Mouse (Mus musculus) kidney, embryonic 15.5 days (tissue): ENCODE measurements around the gene Hist1h4f. TPM values are rescaled to one million over a fixed set of nuclear protein-coding genes. Genes with fewer than 3 reads are reported as not detected.
"Not testable (repeated sequence)": the region's sequence is repeated elsewhere in the genome, so short reads cannot be mapped to it uniquely, and the experiment has no call there.

Source experiments
- ATAC-seq: fragments of 200-750 bp; cut with Nextera tagmentation; replicated peaks from 2 replicates; pipeline ENCODE4 v1.8.0; 2017; ENCODE audit warnings: moderate TSS enrichment; ENCODE audit not compliant: low FRiP score
- H3K27ac ChIP-seq: fragments of 300-500 bp; sonication (generic); 2 replicates; pipeline ENCODE4 v1.5.1; 2015; ENCODE audit warnings: mild to moderate bottlenecking, inconsistent platforms
- H3K27me3 ChIP-seq: fragments of 300-500 bp; sonication (generic); 2 replicates; pipeline ENCODE4 v1.6.1; 2015; ENCODE audit warnings: inconsistent platforms
- H3K36me3 ChIP-seq: fragments of 300-500 bp; sonication (generic); 2 replicates; pipeline ENCODE4 v1.6.1; 2015; ENCODE audit warnings: inconsistent platforms
- H3K4me1 ChIP-seq: fragments of 300-500 bp; sonication (generic); 2 replicates; pipeline ENCODE4 v1.6.1; 2015; ENCODE audit warnings: inconsistent platforms
- H3K4me2 ChIP-seq: fragments of 300-500 bp; sonication (generic); 2 replicates; pipeline ENCODE4 v1.6.1; 2015; ENCODE audit warnings: moderate library complexity, mild to moderate bottlenecking, inconsistent platforms
- H3K4me3 ChIP-seq: fragments of 300-500 bp; sonication (generic); replicated peaks from 2 replicates; pipeline ENCODE4 v1.5.1; 2015; ENCODE audit warnings: mild to moderate bottlenecking, inconsistent platforms
- H3K9ac ChIP-seq: fragments of 300-500 bp; sonication (generic); 2 replicates; pipeline ENCODE4 v1.6.1; 2015; ENCODE audit warnings: mild to moderate bottlenecking, inconsistent platforms
- H3K9me3 ChIP-seq: fragments of 300-500 bp; sonication (generic); replicated peaks from 2 replicates; pipeline ENCODE4 v1.6.1; 2016; ENCODE audit warnings: inconsistent platforms
- WGBS: fragments of 180-500 bp; shearing (Covaris S2); methylation state at CpG from one replicate; pipeline ENCODE4 v1.1.7; 2015; ENCODE audit warnings: mixed read lengths; 5-methylcytosine and 5-hydroxymethylcytosine counted together
- polyA plus RNA-seq: library from polyadenylated mRNA; unstranded; fragments of >200 nt; fragmentation: Nextera tagmentation; extraction: Ambion mirVana; gene quantifications from 2 replicates; pipeline ENCODE4 v1.2.1, GENCODE M21; 2015

The Hist1h4f gene
- polyA plus RNA-seq, 1 experiment from 2014 or later: 0.96 TPM

GRCm38 (mm10) chr13:23585029-23585441, 33.6 kb upstream of the Hist1h4f start:
- Histone ChIP-seq H3K4me2 (peak overlapping the region; percentile 59), H3K9me3 (no peaks in the 10 kb centered on the region), H3K36me3 (no peaks in the 10 kb centered on the region), H3K27me3 (no peaks in the 10 kb centered on the region), H3K27ac (peak overlapping the region; percentile 98), H3K4me1 (peaks cover 32% of the 10 kb centered on the region), H3K4me3 (peak overlapping the region; percentile 49), H3K9ac (peak overlapping the region; percentile 57)
- ATAC-seq: no peak
- under 1% methylated on average over 21 of the region's 21 CpGs for WGBS

GRCm38 (mm10) chr13:23584331-23584730, 32.9 kb upstream of the Hist1h4f start:
- Histone ChIP-seq H3K4me1 (peaks cover 32% of the 10 kb centered on the region), H3K36me3 (no peaks in the 10 kb centered on the region), H3K9ac (peak overlapping the region; percentile 57), H3K4me3 (peak overlapping the region; percentile 49), H3K9me3 (no peaks in the 10 kb centered on the region), H3K27ac (peak overlapping the region; percentile 98), H3K27me3 (no peaks in the 10 kb centered on the region), H3K4me2 (peak overlapping the region; percentile 59)
- ATAC-seq: no peak

GRCm38 (mm10) chr13:23583387-23584068, 32.1 kb upstream of the Hist1h4f start:
- ATAC-seq: no peak
- peaks cover 32% of the 10 kb centered on the region for H3K4me1 ChIP-seq
- no peaks in the 10 kb centered on the region for H3K9me3 ChIP-seq
- H3K9ac ChIP-seq: peak overlapping the region; percentile 5; the same call in 1 of the 2 replicates
- no peaks in the 10 kb centered on the region for H3K27me3 ChIP-seq
- peak overlapping the region; percentile 98 for H3K27ac ChIP-seq
- no peaks in the 10 kb centered on the region for H3K36me3 ChIP-seq
- H3K4me3 ChIP-seq: peak overlapping the region; percentile 8; the same call in 1 of the 2 replicates
- peak overlapping the region; percentile 63 for H3K4me2 ChIP-seq

GRCm38 (mm10) chr13:23582219-23583056, 31.0 kb upstream of the Hist1h4f start:
- Histone ChIP-seq H3K27me3 (no peaks in the 10 kb centered on the region), H3K4me2 (peak overlapping the region; percentile 63), H3K27ac (peak overlapping the region; percentile 98), H3K9ac (peak overlapping the region; percentile 73), H3K9me3 (no peaks in the 10 kb centered on the region), H3K36me3 (no peaks in the 10 kb centered on the region), H3K4me1 (peaks cover 32% of the 10 kb centered on the region), H3K4me3 (peak overlapping the region; percentile 48)
- WGBS: 7% methylated on average over 6 of the region's 6 CpGs
- no peak for ATAC-seq

GRCm38 (mm10) chr13:23581408-23582218, 30.2 kb upstream of the Hist1h4f start, which contains the start of gene Hist1h4d:
TSS of gene Hist1h4d (plus strand) at chr13:23581598.
- Histone ChIP-seq H3K27me3 (no peaks in the 10 kb centered on the region), H3K4me2 (peak within 1 kb of the TSS; percentile 63), H3K4me1 (peaks cover 36% of the 10 kb centered on the region), H3K27ac (peak within 1 kb of the TSS; percentile 98), H3K4me3 (peak within 1 kb of the TSS; percentile 48), H3K36me3 (no peaks in the 10 kb centered on the region), H3K9me3 (no peaks in the 10 kb centered on the region), H3K9ac (peak within 1 kb of the TSS; percentile 73)
- ATAC-seq: peak; percentile 93
- WGBS: under 1% methylated on average over 43 of the region's 43 CpGs

GRCm38 (mm10) chr13:23577835-23578234, 26.4 kb upstream of the Hist1h4f start:
- H3K4me3 ChIP-seq: no peak overlapping the region
- 94% methylated on average over 1 of the region's 1 CpGs for WGBS
- peaks cover 25% of the 10 kb centered on the region for H3K4me1 ChIP-seq
- H3K36me3 ChIP-seq: no peaks in the 10 kb centered on the region
- H3K27ac ChIP-seq: no peak overlapping the region
- H3K9ac ChIP-seq: no peak overlapping the region
- H3K9me3 ChIP-seq: no peaks in the 10 kb centered on the region
- ATAC-seq: no peak
- no peak overlapping the region for H3K4me2 ChIP-seq
- no peaks in the 10 kb centered on the region for H3K27me3 ChIP-seq

- H3K9ac ChIP-seq: peak overlapping the region; percentile 67
- WGBS: 42% methylated on average over 6 of the region's 6 CpGs
- H3K27me3 ChIP-seq: no peaks in the 10 kb centered on the region
- H3K4me3 ChIP-seq: peak overlapping the region; percentile 51
- peak overlapping the region; percentile 68 for H3K4me2 ChIP-seq
- no peak for ATAC-seq
- H3K36me3 ChIP-seq: no peaks in the 10 kb centered on the region
- peaks cover 22% of the 10 kb centered on the region for H3K4me1 ChIP-seq
- no peaks in the 10 kb centered on the region for H3K9me3 ChIP-seq
- H3K27ac ChIP-seq: peak overlapping the region; percentile 92
These were observed 25.6 kb upstream of the Hist1h4f start for GRCm38 (mm10) chr13:23576906-23577639.

- peak overlapping the region; percentile 67 for H3K9ac ChIP-seq
- H3K4me3 ChIP-seq: peak overlapping the region; percentile 51
- H3K4me2 ChIP-seq: peak overlapping the region; percentile 68
- no peaks in the 10 kb centered on the region for H3K27me3 ChIP-seq
- H3K9me3 ChIP-seq: no peaks in the 10 kb centered on the region
- peaks cover 19% of the 10 kb centered on the region for H3K4me1 ChIP-seq
- no peak for ATAC-seq
- H3K36me3 ChIP-seq: no peaks in the 10 kb centered on the region
- H3K27ac ChIP-seq: peak overlapping the region; percentile 92
- 7% methylated on average over 7 of the region's 7 CpGs for WGBS
These were observed 25.0 kb upstream of the Hist1h4f start for GRCm38 (mm10) chr13:23576351-23576881.

GRCm38 (mm10) chr13:23575864-23576313, 24.4 kb upstream of the Hist1h4f start:
- not testable (repeated sequence) for H3K36me3 ChIP-seq, H3K27me3 ChIP-seq, H3K9me3 ChIP-seq, ATAC-seq
- peak overlapping the region; percentile 68 for H3K4me2 ChIP-seq
- WGBS: 2% methylated on average over 11 of the region's 40 CpGs
- peak overlapping the region; percentile 92 for H3K27ac ChIP-seq
- peaks cover 19% of the 10 kb centered on the region for H3K4me1 ChIP-seq
- peak overlapping the region; percentile 67 for H3K9ac ChIP-seq
- peak overlapping the region; percentile 51 for H3K4me3 ChIP-seq

GRCm38 (mm10) chr13:23575271-23575851, 23.9 kb upstream of the Hist1h4f start, which contains the start of gene Hist1h3d:
TSS of gene Hist1h3d (plus strand) at chr13:23575763.
- peak; percentile 55 for ATAC-seq
- Histone ChIP-seq H3K27me3 (no peaks in the 10 kb centered on the region), H3K4me3 (peak within 1 kb of the TSS; percentile 51), H3K27ac (peak within 1 kb of the TSS; percentile 93), H3K36me3 (no peaks in the 10 kb centered on the region), H3K9ac (peak within 1 kb of the TSS; percentile 67), H3K9me3 (no peaks in the 10 kb centered on the region), H3K4me2 (peak within 1 kb of the TSS; percentile 68), H3K4me1 (peaks cover 19% of the 10 kb centered on the region)
- under 1% methylated on average over 18 of the region's 18 CpGs for WGBS
